Mouse (Mus musculus) thymus, postnatal 14 days (tissue): Measurements from ENCODE around the gene Ralgds.
A peak's percentile ranks its signal among the peaks of the same experiment; 100 is the strongest.

Source experiments
- DNase-seq: peaks from one replicate; pipeline ENCODE4 v3.0.0; 2021

The Ralgds gene

DNA sequence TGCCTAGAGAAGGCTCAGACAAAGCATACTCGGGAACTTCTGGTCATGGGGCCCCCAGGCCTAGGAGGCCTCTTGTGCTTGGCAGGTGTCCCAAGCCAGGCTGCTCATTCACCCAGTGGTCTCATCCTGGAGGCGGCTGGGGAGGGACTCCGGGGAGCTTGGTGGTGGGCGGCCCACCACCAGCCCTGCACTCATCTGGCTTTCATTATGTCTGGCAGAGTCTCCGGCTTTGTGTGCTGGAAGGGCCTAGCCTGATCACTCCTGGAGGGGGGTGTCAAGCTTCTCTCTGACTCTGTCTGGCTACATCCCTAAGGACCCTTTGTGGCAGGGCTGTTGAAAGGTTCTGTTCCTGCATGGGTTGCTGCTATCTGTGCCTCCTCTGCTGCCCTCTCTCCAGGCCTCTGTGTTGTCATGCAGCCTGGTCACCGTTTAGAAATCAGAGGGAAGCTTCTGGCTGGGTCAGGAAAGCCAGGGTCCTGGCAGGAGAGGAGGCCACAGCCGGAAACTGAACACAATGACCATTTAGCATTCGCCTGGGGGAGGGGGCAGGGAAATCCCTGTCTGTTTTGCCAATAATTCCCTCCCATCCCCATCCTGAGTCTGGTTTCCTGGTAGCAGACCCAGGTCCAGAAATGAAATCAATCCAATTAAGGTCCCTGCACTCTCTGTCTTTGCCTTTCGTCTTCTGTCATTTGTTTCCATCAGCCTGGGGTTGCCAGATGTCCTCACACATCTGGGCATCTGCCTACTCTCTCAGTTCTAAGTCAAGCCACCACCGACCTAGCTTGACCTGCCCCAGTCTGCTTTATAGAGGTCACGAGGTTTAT, 21.7 kb downstream of the Ralgds start:
- DNase-seq = no peak

DNA sequence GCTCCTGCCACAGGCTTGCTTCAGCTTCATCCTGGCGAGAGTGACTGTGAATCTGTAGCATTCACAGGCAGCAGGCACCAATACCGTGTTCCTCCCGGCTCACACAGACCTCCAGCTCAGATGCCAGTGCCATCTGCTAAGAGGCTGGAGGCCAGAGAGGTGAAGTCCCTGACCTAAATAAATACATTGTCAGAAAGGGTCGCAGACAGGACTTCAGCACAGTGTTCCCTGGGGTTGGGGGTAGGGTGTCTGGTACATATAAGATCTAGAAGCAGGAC, 22.3 kb downstream of the Ralgds start:
- DNase-seq = no peak

DNA sequence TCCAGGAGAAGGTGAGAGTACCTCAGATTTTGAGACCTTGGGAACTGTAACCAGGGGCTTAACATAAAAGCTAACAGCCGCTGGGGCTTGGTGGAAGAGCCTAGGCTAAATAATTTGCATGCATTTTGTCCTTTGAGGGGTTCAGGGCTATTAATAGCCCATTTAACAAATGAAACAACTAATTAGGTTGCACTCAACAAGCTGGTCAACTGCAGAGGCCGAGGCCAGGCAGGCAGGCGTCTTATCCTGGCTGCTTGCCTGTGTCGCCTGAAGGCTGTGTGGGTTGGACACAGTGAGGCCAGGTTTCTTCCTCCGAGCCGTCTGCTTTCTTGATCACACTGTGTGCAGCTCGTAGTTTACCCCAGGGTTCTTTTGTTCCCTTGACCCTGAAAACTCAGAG, 22.7 kb downstream of the Ralgds start:
- DNase-seq = no peak

DNA sequence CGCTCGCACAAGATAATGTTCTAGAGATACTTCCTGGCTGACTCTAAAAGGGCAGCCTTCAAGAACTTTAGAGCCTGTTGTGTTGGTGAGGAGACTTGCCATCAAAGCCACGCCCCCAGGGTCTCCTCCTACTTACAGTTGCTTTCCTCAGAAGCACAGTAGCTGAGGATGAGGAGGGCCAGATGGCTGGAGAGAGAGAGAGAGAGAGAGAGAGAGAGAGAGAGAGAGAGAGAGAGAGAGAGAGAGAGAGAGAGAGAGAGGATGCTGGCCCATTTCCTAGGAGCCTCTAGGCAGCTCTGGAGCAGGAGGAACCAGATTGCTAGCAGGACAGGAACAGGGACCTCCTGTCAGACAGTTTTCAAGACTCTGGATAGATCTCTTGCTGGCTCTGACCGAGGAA, 23.2 kb downstream of the Ralgds start:
- no peak for DNase-seq

DNA sequence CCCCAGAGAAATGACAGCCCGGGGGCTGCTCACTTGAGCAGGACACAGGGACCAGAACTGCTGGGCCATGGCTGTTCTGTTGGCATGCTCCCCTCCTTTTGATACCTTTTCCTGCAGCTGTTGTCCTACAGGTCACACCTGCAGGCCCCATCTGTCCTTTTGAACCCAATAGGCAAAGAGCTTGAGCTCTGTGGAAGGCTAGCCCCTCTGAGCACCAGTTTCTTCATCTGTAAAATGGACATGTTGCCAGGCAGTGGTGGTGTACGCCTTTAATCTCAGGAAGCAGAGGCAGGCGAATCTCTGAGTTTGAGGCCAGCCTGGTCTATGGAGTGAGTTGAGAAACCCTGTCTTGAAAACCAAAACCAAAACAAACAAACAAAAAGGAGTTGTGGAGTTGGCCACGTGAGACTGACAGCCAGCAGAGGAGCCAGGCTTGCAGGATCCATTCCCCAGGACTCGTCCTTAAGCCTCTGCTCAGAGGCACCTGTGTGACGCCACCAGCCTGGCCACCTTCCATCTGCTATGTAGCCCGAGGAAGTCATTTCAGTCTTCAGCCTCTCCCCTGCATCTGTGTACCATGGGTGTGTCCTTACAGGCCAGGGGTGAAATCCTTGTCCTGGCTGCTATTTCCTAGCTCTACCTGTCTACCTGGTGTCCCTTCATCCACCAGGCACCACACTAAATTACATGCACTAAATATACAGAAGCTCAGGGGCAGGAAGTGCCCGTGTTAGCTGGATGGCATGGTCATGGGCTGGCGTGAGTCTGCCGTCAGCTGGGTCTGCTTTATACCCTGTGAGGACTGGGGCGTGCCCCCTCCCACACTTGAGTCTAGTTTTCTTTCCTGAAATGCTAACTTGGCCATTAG, 24.1 kb downstream of the Ralgds start:
- no peak for DNase-seq

DNA sequence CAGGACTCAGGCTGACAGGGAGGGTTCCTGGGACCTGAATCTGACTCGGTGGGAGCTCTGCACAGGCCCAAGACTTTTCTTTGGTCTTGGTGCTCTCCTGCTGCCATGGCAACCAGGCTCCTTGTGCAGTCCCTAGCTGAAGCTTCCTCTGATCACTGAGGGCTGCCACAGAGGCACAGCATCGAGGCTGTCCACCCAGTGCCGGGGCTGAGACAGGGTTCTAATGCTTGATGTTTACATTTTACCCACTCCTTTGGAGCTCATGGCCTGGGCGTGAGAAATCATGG, 24.7 kb downstream of the Ralgds start:
- DNase-seq = no peak

DNA sequence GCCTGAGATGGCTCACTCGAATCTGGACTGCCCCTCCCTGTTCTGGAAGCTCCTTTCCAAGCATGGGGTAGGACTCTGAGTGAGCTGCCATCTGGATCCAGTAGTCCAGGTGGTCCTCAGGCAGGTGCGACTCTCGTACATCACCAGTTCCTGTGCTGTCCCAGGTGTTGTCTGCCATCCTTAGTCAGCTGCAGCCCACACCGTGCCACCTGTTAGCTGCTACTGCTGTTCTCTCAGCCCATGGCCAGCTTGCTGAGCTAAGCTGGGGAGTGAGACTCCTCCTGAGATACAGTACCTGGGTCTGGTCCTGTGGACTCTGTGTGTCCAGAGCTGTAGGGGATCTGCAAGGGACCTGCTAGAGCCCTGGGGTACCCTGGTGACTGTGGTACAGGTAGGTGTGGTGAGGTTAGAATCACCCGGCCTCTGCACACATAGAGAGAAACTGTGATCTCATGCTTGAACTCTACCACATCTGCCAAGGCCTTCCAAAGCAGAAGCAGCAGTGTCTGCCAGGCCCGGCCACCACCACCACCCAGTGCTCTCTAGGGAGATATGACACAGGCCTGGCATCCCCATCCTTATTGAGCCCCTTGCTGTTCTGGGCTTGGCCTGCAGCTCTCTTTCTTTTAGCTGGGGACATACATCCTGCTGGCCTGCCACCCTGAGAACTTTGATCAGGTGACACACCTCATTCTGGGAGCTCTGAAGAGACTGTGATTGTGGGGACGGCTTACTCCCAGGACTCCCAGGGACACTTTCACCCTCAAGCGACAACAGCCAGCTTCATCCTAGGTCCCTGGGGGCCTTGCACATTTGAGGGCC, 25.3 kb downstream of the Ralgds start:
- no peak for DNase-seq

DNA sequence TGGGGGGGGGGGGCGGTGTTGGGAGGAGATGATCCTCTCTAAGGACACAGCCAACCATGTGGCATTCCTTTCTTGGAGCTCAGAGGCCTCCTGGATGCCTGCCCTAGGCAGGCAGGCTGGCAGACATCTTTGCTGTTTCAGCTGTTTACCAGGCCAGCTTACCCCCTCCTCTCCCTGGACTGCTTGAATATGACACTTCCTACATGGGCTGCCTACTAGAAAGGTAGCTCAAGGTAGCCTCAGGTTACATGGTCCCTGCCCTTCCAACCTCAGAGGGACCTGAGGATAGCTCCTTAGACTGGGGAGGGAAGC, 25.8 kb downstream of the Ralgds start:
- no peak for DNase-seq

DNA sequence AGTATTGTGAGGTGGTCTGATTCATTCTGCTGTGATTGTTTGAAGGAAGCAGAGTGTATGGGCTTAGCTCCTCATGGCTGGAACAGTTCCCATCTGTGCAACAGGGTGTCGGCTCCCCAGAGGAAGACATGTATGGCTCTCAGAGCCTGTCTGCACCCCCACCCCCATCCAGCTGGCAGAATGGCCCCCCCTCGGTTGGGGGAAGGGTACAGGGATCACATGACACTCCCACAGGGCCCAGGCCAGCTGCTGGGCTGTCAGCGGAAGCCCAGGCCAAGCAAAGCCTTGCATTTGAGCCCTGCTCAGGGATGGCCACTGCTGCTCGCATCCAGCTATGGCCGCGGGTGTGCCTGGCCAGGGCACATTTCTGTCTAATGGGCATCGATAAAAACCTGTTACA, 26.3 kb downstream of the Ralgds start:
- DNase-seq = peak; percentile 25

DNA sequence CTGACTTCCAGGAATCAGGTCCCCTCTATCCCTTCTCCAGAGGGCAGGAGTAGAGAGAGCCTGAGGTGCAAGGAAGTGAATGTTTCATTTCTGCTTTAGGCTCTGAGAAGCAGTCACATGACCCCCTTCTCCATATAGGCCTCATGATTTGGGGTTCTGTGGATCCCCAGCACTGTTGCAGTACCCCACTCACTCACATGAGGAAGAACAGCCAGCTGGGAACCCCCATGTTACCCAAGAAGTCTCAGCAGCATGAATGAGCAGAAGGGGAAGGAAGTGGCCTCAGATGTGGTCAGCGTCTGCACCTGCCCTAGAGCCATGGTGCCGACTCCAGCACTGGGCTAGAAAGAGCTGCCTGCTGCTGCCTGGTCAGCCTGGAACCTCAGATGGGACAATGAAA, 27.0 kb downstream of the Ralgds start:
- peak; percentile 55 for DNase-seq

DNA sequence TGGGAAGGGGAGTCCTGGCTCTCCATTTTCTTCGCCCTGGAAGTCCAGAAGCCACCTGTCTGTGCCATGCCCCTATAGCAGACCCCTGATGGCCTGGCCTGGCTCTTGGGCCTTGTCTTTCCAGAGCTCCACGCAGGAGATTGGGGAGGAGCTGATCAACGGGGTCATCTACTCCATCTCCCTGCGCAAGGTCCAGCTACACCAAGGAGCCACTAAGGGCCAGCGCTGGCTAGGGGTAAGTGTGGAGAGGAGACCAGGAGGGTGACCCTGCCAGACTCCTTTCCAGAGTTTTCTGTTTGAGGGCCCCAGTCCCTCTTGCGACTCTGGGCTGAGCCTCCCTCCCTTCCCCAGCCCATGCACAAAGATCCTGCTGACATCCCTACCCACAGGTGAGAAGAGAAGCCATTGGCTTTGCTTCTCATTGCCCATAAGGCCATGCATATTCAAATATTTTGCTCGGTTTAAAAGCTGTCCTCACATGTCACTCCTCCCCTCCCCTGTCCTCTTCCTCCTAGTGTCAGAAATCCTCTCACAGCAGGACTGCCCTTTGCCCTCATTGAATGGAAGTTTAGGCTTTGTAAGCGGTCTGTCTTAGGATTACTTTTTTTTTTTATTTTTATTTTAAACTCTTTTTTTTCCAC, 27.8 kb downstream of the Ralgds start:
- no peak for DNase-seq

DNA sequence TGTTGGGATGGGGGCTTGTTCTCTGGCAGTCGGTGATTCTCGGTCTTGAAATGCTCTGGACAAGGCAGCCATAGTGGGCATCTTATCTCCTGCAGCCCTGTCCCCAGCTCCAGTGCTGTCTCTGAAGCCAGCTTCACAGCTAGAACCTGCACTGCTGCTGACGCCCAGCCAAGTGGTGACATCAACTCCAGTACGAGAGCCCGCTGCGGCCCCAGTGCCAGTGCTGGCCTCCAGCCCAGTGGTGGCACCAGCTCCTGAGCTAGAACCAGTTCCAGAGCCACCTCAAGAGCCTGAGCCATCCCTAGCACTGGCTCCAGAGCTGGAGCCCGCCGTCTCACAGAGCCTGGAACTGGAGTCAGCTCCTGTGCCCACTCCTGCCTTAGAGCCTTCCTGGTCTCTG, 31.0 kb downstream of the Ralgds start:
- DNase-seq = no peak

DNA sequence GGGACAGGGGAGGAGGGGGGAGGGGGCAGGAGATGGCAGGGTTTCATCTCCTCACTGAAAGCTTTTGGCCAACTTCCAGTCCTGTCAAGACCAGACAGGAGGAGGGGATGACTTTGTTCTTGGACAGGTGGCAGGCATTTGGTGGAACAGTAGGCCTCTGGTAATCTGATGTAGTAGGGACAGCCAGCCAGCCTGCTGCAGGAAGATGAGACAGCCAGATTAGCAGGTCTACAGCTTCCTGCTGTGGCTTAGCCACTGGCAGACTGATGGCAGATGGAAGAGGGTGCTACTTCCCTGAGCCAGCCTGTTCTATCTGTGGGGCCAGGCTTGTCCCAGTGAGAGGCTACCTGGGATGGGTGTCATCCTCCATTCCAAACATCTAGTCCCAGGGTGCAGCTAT, 33.1 kb downstream of the Ralgds start:
- DNase-seq = no peak

DNA sequence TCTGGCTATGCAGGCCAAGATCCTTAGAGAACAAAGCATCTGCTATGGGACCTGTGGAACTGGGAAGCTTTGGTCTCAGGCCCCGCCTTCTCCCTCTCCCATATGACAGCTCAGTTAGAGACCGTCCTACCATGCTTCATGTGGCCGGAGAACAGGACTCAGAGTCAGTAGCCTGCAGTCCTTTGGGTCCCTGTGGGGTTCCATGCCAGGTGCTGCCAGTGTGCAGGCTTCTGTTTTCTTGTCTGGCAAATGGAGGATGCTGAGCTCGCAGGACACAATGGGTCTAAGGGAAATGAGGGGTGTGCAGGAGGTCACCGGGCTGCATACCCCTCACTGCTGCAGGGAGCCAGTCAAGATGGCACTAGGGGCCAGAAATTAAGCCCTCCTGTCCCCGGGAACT, 33.6 kb downstream of the Ralgds start:
- DNase-seq = no peak

DNA sequence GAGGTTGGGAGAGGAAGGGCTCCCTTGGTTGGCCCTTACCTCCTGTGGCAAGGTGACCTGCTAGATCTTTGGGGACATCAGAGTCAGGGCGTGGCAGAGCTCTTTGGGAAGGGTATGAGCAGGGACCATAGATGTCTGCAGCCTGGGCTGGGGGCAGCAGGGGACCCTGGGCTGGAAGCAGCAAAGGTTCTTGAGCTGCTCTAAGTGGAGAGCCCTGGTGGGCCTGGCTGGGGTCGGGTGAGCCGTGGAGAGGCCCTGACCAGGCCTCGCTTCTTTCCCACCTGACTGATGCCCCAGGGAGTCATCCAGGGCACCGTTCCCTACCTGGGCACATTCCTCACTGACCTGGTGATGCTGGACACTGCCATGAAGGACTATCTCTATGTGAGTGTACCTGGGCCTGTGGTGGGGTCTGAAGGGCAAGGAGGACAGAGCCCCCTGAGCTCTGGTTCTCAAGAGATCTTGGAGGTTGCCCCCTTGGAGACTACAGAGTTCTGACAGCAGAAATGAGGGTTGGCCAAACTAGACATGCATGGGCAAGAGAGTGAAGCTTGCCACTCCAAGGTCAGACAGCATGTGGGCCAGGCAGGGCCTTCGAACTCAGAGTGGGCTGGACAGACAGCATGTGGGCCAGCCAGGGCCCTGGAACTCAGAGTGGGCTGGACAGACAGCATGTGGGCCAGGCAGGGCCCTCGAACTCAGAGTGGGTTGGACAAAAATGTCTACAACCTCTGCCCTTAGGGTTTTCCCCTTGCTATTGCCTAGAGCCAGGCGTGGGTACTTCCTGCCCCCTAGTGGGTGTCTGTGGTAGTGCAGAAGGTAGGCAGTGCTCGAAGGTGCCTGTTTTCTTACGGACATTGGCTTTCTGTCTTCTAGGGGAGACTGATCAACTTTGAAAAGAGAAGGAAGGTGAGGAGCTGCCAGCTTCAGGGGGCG, 34.6 kb downstream of the Ralgds start:
- peak; percentile 87 for DNase-seq

DNA sequence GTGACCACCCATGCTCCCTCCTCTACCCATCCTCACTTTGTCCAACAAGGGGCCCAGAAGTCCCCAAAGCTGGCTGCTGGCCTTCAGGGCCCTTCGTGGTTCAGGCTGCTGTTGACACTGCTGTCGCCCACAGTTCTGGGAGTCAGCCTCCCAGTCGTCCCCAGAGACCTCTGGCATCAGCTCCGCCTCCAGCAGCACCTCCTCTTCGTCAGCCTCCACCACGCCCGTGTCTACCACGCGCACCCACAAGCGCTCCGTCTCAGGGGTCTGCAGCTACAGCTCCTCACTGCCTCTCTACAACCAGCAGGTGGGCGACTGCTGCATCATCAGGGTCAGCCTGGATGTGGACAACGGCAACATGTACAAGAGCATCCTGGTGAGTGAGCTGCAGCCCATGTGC, 36.2 kb downstream of the Ralgds start:
- DNase-seq = no peak

DNA sequence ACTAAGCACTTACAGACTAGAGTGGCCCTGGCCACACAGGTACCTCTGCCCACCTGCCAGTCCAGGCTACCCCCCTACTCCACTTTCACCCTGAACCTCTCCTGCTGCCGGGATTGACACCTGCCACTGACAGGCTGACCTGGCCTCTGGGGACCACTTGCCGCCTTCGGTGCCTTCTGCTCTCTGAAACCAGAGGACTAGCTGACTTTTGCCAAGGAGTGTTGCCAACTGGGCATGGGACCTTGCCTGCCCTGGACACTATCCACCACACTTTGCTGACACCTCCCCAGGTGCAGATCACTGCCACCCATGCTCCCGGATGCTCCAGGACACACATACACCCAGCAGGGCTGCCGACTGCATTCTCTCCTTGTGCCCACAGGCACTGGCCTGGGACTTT, 39.4 kb downstream of the Ralgds start:
- no peak for DNase-seq

DNA sequence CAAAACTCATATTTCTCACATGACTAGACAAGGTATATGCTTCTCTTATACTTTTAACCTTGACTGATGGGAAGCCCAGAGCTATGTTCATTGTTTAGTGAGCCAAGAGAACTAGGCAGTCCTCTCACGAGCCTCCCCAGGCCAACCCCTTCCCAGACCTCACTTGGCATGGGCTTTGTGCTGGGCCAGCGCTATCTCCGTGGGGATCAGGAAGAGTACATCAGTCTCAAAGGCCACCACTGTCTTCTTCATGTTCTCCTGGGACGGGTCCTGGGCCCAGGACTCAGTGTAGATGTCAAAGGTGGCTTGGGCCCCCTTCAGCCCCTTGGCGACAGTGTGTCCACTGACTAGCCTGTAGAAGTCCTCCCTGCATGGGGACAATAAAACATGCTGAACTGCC, 44.5 kb downstream of the Ralgds start:
- DNase-seq = no peak

DNA sequence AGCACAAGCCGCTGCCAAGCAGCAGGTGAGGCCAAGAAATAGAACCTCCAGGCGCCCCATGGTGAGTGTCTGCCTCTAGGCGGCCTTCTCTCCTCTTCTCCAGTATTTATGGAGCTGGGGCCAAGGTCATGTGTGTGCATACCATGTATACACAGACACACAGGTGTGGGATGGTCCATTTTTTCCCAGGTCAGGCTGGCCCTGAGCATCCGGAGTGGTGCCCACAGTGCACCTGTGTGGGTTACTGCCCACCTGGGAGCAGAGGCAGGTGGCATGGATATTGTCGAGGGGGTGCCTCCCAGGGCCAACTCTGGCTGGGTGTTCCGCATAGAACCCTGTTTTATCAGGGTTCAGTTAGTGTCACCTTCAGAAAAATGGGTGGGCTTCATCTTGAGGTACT, 50.4 kb downstream of the Ralgds start, which contains the start of gene Cel:
Cel (minus strand) TSS at position 101 of the 400 bp plus-strand sequence.
- DNase-seq = no peak

DNA sequence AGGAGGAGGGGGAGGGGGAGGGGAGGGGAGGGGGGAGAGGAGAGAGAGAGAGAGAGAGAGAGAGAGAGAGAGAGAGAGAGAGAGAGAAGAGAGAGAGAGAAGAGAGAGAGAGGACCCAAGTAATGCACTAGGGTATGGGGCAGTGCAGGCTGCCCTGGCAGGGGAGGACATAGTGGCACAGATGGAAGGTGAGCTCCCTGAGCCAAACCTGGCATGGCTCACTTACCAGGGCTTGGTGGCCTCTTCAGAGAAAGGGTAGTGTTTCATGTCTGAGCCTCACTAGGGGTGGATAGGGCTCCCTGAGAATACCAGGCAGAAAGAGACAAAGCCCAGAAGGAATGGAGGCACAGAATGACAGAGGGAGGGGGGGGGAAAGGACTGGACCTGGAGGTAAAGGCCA, 50.9 kb downstream of the Ralgds start:
- DNase-seq = no peak

DNA sequence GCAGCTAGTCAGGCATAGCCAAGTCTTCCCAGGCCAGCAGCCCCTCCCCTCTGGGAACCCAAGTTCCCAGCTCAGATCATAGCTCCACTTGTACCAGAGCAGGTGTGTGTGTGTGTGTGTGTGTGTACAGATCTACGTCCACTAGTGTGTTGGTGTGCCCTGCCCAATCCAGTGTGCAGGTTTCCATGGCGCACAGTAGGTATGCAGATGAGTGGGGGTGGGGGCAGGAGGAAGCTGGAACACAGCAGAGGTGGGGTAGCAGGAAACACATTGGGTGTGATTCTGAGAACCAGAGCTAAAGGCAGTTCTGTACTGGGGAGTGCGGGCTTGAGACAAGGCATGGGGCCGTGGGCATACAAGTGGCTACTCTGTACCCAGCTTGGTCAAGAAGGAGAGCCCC, 51.5 kb downstream of the Ralgds start:
- DNase-seq = no peak

DNA sequence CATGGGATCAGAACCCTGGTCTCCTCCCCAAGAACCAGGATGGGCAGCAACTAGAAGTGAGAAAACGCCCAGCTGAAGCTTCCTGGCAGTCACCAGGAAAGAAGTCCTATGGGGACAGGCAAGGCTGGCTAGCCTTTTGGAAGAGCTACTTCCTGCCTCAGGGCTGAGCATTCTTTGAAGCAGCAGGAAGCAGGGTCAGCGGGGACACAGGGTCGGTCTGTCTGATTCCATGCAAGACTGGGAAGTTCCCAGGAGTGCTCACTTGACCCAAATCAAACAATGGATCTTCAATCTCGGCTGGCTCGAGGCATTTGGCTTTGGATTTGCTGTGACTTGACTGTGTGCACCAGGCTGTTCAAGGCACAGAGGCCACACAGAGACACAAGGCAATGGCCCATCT, 53.6 kb downstream of the Ralgds start:
- no peak for DNase-seq
